Mouse (Mus musculus) left cerebral cortex, postnatal 25 days (tissue): ENCODE data around the gene Serinc5. TPM values are rescaled to one million over a fixed set of nuclear protein-coding genes. Genes with fewer than 3 reads are reported as not detected.
A peak's percentile ranks its signal among the peaks of the same experiment; 100 is the strongest.

Experiments used
- DNase-seq, 2 experiments: peaks; one replicate each; pipeline ENCODE4 v3.0.0; 2022; ENCODE audit warnings: low spot score in 2 of 2, mixed read lengths in 1 of 2
- intact Hi-C: fragments of 180-260 bp; cut with DNase I; formaldehyde crosslinking; loops from one replicate; pipeline ENCODE4 v1.15.1; 2025
- total RNA-seq, 2 experiments: library from RNA; stranded (reverse); gene quantifications; 2 replicates each; pipeline ENCODE4 v1.2.3; 2021

The Serinc5 gene
- total RNA-seq, 2 experiments from 2014 or later = 56.3 to 71.3 TPM

DNA sequence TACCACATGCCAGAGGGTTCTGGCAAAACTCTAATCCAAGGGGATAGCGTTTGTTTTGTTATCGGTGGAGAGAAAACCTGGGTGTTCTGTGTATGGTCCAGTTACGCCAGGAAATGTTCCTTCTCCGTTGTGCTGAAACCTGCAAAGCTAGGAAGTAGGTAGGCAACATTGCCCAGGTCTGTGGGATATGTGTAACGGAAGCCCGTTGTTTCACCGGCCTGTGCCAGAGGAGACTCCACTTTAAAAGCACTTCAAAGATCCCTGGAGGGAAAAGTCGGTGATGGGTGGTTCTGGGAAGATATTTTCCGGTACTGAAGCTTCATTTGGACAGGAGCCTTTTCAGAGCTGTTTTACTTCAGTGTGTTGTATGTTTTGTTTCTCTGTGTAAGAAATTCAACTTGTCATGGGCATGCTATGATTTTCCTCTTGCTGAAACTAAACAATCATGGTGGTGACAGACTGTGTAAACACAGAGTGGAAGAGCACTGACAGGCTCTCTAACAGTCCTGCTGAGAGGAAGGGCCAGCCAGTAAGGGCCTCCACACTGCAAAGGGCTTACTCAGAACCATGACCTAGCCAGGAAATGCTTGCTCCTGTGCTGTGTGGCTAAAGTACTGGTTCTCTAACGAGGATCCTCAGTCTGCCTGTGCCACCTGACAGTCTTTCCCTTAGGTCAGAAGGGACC lies 83.1 kb downstream of the Serinc5 start:
- intact Hi-C loops = no loop called here
- DNase-seq = no peak

GRCm38 (mm10) chr13:92696491-92696939 lies 85.6 kb downstream of the Serinc5 start:
- intact Hi-C loops = no loop called here
- no peak for DNase-seq

DNA sequence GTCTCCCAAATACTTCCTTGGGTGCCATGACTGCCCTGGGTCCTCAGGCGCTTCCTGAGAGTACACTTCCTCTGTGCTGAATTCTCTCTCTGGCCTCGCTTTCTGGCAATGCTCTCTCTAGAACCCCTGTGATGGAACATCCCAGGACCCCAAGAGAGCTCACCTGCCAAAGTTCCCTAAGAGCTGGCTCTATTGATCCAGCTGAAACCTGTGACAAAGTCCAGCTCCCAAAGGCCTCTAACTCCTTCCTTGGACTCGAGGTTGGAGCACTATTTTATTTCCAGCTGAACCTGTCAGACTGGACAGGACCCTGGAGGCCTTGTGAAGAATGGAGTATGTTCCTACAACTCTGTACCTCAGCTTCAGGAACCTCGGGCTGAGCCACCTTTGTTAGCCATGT lies 86.2 kb downstream of the Serinc5 start:
- intact Hi-C loops = no loop called here
- no peak for DNase-seq

GRCm38 (mm10) chr13:92698781-92699180 lies 87.9 kb downstream of the Serinc5 start:
- DNase-seq = peak in 1 of 2 experiments; percentile 57
- intact Hi-C loops = loop anchor here (2.0 kb wide), 1 partner anchor 60 kb away; no protein-coding TSS in a partner anchor

GRCm38 (mm10) chr13:92699395-92699794 lies 88.5 kb downstream of the Serinc5 start:
- intact Hi-C loops = loop anchor here (2.0 kb wide), 1 partner anchor 61 kb away; no protein-coding TSS in a partner anchor
- DNase-seq = no peak

GRCm38 (mm10) chr13:92702035-92702434 lies 91.1 kb downstream of the Serinc5 start:
- DNase-seq = no peak
- intact Hi-C loops = no loop called here

- peak; percentile 52 to 74 for DNase-seq
- intact Hi-C loops = no loop called here
These were observed 92.5 kb downstream of the Serinc5 start for GRCm38 (mm10) chr13:92703241-92704027.

DNA sequence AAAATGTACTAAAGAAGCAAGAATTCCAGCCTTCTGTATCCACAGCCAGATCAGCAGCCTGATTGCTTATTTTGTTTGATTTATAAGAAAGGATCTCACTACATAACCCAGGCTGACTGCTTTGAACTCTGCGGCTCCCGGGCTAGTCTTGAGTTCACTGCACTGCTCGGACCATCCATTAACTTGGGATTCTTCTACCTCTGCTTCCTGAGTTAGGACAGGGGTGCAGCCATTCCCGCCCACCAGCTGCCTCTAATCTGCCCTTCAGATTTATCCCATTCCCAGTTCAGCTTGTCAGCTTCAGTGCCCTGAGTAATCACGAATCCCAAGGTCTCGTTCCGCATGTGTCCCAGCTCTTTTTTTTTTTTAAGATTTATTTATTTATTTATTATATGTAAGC lies 93.3 kb downstream of the Serinc5 start:
- intact Hi-C loops = no loop called here
- no peak for DNase-seq

DNA sequence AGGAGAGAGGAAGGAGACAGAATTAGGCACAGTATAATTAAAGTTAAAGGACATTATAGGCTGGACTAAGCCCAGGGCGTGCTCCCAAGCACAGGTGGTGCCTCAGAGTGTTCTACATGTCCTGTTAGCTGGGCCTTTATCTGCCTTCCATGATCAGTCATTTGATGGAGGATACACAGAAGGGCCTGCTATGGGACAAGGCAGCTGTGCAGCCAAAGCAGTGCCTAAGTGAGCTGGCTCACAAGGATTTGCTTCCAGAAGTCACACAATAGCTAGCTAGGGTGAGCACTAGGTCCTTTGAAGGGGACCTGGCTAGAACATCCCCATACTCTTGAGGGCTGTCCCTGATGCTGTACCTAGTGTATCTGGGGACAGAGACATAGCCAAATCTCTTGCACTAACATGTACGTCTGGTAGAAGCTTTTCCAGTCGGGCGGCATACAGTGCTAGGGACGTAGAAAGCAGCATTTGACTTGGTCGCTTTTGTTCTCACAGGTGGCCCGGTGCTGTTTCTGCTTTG lies 94.2 kb downstream of the Serinc5 start:
- DNase-seq = no peak
- intact Hi-C loops = no loop called here

GRCm38 (mm10) chr13:92706342-92707061 lies 95.6 kb downstream of the Serinc5 start:
- intact Hi-C loops = no loop called here
- DNase-seq = no peak

DNA sequence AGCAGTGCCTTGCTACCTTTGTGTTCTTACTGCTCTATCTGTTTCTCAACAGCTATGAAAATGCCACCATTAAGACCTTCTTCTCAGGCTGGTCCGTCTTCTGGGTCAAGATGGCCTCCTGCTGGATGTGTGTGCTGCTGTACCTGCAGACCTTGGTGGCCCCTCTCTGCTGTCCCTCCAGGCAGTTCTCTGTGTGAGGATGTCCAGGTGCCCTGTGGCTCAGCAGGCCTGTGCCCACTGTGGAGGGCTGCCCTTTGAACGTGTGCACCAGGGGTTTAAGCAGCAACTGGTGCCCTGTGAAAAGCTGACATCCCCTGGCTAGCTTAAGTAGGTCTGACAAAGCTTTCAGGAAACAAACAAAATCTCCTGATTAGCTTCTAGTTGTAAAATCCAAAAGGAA lies 97.0 kb downstream of the Serinc5 start:
- intact Hi-C loops = no loop called here

GRCm38 (mm10) chr13:92708466-92708865 lies 97.6 kb downstream of the Serinc5 start:
- no peak for DNase-seq
- intact Hi-C loops = no loop called here

More for the DNA sequence above, 97.0 kb downstream of the Serinc5 start:
- DNase-seq = no peak

GRCm38 (mm10) chr13:92709535-92709934 lies 98.6 kb downstream of the Serinc5 start:
- intact Hi-C loops = no loop called here

DNA sequence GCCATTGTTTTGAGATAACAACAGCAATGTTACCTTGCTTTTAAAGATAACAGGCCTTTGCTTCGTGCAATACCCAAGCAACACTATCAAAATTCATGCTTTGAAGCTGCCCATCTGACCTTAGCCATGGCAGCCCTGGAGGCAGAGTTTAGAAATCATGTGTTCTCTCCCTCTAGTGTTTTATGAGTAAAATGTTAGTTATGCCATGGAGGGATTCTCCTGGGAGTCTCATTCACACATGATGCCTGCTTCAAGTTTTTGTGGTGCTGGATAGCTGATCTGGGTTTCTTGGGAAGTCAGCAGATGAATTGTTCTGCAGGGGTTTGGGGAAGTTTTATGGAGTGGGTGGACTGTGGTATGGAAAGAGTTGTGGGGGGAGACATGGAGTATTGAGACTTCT lies 99.5 kb downstream of the Serinc5 start:
- intact Hi-C loops = no loop called here
- DNase-seq = no peak

More at GRCm38 (mm10) chr13:92709535-92709934, 98.6 kb downstream of the Serinc5 start:
- no peak for DNase-seq

GRCm38 (mm10) chr13:92711821-92712220 lies 100.9 kb downstream of the Serinc5 start:
- intact Hi-C loops = no loop called here

DNA sequence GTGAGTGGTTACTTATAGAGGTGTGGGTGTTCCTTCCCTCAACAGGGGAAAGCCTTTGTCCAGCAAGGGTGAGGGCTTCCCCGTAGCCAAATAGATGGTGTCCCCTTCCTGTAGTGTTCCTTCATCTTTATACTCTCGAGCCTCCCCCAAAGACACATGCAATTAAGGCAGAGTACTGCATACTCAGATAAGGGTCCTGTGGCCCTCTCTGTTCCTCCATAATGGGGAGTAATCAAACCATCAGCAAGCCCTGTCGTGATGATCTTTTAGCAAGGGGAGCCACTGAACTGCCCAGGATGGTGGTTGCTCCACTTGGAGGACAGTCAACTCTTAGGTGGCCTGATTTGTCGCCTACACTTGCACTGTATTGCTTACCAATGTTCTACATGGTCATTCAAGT lies 101.7 kb downstream of the Serinc5 start:
- no peak for DNase-seq
- intact Hi-C loops = no loop called here

More at GRCm38 (mm10) chr13:92711821-92712220, 100.9 kb downstream of the Serinc5 start:
- no peak for DNase-seq

DNA sequence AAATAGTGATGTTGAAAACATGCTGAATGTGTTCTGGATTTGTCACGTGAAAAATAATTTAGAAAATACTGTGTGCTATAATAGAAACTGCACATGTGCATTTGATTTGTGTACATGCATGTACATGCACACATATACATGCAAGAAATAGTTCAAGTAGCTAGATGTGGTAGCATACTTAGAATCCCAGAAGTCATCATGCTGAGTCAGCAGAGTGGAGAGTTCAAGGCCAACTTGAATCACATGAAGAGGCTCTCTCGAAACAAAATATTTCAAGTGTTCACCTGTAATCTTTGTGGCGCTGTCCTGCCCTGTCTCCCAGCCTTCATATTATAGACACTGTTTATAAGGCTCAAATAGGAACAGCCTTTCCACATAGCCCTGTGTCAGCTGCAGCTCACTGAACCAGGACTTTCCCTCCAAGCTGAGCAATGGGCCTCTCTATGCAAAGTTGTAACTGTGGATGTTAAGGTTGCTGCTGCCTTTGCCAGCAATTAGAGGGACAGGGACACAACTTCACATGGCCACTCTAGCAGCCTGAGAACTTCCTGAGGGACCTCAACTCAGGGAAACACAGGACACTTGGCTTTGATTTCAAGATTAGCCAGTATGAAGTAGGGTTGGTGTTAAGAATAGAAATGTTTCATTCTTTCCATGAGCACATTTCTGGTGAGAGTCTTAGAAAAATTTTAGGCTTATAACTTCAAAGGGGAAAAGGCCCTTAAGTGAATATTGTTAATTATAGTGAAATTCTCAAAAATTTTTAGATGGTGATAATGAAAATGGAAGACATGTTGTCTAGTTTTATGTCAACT lies 107.2 kb downstream of the Serinc5 start:
- no peak for DNase-seq
- intact Hi-C loops = no loop called here

GRCm38 (mm10) chr13:92721006-92721405 lies 110.1 kb downstream of the Serinc5 start:
- no peak for DNase-seq
- intact Hi-C loops = no loop called here

- DNase-seq = no peak
- intact Hi-C loops = no loop called here
These were observed 111.5 kb downstream of the Serinc5 start for GRCm38 (mm10) chr13:92722389-92722788.
